Mouse (Mus musculus) frontal cortex, postnatal 10 days (tissue): ENCODE measurements at regions not wholly inside any gene's neighbourhood (a gene's known extent, or its start where the extent isn't known, plus 50 kb on each side); places are given as distances from the start of the nearest gene placed in this dataset.
"Not testable (repeated sequence)": the region's sequence is repeated elsewhere in the genome, so short reads cannot be mapped to it uniquely, and the experiment has no call there.

ENCODE experiments used
- DNase-seq, 2 experiments: peaks; one replicate each; pipeline ENCODE4 v3.0.0; 2022; ENCODE audit warnings: low spot score in 2 of 2, mixed read lengths in 1 of 2

DNA sequence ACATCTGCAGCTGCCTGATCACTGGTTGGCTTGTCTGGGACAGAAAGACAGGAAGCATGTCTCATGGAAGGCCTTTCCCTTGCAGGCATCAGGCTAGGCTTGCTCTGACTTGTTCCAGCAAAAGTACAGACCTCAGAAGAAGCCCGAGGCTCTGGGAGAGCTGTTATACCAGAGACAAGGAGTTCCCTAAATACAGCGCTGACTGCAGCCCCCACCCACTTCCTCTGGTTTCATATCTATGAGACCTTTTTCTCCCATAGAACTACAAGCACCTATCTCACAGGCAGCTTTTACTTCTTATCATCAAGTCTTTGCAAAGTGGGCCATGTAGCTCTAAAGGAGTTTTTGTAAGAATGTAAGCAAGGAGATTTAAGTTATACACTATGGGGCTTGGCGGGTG lies 312.2 kb upstream of the Vmn1r3 start:
- not testable (repeated sequence) for DNase-seq

DNA sequence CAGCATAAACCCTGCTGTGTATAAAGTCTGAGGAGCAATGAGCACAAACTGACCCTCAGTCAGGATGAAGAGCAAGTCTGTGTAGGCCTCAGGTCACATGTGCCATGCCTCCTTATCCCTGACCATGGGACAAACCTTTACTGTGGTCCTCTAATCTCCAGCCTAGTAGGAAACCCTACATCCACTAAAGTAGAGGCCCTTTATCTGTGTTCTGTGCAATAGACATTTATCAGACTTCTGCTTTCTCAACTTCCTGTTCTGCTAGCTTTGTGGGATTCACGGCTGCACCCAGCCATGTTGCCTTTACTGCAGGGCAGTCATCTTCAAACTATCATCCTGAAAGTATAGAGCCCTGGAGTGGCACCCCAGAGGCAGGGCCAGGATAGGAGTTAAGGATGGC lies 310.8 kb upstream of the Vmn1r3 start:
- not testable (repeated sequence) for DNase-seq

DNA sequence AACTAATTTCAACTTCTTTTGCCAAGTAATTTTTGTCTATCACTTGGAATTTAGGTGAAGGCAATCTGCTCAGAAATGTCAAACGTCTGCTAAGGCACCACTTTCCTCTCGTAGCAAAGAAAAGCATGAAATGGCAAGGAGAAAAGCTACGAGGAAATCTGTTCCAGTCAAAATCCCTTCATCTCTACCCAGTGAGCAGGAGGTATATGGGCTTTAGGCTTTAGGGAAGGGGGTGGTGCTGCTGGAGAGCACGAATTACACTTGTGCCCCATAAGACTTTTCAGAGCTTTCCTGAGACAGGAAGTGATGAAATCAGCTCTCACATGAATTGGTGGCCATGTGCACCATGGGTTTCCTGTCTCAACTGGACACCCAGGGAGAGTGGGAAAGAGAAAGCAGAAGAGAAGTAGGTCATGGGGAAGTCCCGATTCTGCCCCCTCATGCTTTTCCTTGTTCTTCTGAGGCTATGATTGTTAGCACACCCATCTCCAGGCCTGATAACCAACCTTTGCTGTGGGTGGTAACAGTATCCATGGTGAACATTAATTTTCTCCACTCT lies 309.0 kb upstream of the Vmn1r3 start:
- not testable (repeated sequence) for DNase-seq

DNA sequence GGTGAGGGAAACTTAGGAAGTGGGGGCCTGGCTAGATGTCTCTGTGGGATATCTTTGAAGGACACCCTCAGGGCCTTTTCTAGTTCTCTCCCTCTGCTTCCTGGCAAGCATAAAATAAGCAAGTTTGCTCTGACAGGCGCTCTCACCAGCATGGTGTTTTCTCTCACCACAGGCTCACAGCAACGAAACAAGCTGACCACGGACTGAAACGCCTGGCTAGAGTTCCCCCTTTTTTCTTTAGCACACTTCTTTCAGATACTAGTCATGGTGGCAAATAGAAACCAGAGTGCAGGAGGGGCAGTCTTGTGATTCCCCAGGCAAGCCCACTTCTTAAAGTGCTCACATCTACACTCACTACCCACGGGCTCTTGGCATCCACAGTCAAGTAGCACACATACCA lies 305.7 kb upstream of the Vmn1r3 start:
- not testable (repeated sequence) for DNase-seq

DNA sequence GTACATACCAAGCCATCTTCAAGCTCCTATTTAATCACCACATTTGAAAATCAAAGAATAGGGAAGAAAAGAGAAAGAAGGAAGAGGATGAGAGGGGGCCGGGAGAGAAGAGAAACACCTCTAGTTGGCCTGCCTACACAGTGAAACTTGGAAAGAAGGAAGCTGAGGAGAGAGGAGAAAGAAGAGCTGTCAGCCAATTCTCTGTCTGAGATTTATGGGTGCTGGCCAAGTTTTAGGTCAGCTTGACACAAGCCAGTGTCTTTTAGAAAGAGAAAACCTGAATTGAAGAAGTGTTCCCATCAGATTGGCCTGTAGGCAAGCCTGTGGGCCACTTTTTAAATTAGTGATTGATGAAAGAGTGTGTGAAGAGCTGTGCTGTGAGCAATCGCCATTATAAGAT lies 296.9 kb upstream of the Vmn1r3 start:
- no peak for DNase-seq

DNA sequence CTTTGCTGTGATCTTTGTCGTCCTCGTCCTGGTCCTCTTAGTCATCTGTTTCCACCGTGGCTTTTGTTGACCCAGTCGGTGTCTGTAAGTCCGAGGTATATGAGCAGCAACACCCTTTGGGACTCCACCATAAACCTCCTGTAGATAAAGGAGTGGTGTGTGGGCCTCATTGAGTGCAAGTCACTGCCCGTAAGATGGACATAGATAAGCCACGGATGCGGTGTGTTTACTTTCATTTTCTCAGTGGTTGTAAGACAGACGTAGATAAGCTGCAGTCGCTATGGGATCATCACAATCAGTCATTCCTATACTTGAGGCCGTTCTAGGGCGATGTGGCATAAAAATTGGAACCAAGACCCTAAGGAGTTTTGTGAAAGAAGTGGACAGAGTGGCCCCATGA lies 271.6 kb upstream of the Vmn1r3 start:
- no peak for DNase-seq

DNA sequence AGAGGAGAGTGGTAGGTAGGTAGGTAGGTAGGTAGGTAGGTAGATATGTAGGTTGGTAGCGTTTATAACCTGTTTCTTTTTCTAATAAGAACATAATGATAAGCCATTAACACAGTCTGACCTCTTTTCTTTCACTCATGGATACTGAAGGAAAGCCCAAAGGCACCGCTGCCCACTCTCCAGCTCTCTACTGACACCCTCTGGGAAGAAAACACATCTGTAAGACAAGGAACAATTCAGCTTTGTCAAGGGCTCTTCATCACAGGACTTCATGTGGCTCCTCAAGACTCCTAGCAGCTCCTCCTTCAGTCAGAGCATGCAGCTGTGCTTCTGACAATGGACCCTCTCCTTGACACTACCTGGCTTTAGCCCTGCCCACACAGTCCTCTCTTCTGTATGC lies 252.2 kb upstream of the Vmn1r3 start:
- not testable (repeated sequence) for DNase-seq

DNA sequence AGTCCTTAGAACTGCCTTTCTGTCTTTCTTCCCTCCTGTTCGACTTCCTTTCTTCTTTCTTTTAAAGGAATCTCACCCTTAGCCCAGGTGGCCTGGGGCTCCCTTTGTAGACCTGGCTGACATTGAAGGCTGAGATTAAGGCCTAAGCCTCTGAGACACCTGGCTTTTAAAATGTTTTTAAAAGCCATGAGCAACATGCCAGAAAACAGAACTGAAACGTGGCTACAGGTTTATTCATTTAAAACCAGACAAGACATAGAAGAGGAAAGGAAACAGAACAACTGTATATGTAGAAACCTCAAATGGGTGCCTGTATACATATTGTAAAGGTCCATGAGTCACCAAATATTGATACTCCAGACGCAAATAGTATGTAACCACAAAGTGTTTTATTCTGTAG lies 242.8 kb upstream of the Vmn1r3 start:
- DNase-seq: no peak

DNA sequence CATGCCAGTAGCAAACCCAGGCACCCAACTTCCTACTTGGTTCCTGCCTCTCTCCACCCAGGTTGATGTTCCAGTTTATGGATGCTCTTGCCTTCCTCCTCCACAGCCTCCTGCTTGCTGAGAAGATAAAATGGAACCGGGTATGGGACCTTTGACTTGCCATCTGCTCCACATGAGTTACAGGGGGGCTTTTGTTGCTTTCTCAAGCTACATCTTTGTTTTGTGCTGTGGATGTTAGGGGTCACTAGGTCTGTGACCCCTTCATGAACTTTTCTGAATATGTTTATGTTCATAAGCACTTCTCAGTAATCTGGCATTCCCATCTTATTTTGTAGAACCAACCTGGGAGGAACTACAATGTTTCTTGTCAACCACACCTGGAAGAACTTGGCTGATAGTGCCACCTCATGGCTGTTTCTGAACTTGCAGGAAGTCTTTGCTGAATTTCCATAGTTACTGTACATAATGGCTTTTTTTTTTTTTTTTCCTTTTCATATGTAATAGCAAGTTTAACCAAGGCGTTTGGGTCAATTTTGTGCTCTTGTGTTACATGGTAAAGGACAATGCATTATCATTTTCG lies 234.9 kb upstream of the Vmn1r3 start:
- peak in 1 of 2 experiments; percentile 9 for DNase-seq

DNA sequence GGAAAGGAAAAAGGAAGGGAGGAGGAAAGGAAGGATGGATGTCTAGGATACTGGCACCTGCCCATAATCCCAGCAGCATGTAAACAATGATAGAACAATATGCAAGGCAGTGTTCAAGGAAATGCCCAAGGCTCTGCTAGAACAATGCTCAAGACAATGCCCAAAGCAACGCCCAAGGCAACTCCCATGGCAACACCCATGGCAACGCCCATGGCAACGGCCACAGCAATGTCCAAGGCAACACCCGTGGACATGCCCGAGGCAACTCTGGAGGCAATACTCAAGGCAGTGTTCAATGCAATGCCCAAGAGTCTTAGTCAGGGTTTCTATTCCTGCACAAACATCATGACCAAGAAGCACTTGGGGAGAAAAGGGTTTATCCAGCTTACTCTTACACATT lies 231.5 kb upstream of the Vmn1r3 start:
- no peak for DNase-seq

DNA sequence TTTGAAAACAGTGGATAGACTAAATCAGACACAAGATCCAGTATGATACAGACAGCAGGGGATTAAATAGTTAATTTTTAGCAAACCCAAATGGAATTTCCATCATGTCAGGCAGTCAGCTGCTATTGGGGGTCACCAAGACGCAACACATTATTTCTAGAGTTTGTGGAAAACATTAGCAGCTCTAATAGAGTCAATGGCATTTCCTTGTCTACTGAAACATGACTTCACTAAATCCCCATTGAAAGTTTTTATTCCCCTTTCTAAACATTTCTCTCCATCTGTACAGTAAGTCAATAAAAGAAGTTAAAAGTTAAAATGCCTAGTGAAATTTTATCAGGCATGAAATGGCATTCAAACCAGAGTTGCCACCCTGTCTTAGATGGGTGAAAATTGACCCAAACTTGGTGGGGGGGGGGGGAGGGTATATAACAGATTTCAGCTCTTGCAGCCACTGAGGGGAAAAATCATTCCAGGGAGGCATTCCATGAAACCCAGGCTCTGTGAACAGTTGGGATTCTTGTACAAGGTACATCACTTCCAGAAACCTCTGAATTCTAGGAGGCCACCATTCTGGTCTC lies 229.4 kb upstream of the Vmn1r3 start:
- DNase-seq: not testable (repeated sequence)

DNA sequence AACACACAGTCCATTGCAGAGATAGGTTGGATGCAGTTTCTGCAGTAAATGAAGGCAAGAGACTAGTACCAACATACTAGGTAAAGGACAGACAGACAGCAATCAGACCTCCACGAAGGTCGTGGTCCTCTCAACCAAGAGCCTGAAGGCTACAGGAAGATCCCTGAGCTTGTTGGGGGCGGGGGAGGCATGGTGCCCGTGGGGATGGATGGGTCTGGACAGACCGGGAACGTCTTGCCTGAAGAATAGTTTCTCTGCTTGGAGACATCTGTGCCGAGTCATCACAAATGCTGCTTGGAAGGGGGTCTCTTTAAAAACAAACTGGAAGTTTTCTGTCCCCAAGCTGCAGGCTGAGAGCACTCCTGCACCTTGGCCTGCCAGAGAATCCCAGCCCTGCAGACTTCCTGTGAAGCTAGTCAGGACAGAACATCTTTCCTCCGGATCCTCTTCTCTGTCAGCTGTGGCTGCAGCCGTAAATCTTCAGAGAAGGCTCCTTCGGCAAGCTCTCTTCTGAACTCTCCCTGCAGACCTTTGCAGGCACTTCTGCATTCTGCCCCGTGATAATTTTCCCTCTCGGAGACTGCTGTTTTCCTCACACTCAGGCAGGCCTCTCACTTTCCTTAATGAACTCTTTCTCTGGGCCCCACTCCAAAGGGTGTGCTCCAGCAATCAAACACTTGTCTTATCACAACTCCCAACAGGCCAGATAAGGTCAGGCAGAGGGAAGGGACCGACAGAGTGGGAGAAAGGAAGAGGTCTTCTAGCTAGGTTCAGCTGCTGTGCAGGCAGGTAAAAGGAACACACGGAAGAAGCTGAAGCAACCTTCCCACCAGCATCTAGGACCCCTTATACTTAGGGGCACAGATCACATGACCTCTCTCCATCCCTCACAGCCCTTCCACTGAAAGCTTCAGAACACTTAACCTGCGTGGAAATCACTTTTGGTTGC lies 228.6 kb upstream of the Vmn1r3 start:
- DNase-seq: no peak

DNA sequence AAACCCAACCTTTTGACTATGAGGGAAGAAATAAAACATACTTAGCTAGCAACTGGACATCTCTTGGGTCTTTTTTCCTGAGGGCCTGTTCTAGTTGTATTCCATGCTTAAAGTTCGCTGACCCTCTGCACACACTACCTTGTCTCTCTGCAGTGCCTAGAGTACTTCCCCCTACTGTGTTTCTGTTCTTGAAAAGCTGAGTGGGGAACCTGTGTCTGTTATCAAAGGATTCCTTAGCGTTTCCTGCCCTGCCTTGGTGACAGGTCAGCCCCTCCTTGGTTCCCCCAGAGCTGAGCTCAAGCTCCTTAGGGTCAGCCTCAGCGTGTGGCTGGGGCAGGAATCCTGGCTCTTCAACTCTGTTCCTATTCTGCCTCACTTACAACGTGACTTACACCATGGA lies 227.2 kb upstream of the Vmn1r3 start:
- DNase-seq: not testable (repeated sequence)

DNA sequence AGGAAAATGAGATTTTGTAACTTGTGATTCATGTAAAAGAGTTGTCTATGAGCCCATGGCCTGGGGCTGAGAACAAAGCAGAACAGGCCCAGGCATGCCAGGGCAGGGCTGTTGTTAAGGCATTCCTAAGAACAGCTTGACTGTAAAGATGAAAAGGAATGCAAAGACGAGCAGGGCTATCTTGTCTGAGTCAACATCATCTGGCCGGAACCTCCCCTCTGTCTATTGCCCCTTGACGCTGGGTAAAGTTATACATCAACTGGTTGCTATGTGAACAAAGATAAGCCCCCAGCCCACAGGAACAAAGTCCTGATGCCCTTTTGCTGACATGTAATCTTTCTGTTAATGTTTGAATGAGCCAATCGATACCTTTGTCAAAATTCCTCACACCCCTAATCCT lies 217.7 kb upstream of the Vmn1r3 start:
- not testable (repeated sequence) for DNase-seq

DNA sequence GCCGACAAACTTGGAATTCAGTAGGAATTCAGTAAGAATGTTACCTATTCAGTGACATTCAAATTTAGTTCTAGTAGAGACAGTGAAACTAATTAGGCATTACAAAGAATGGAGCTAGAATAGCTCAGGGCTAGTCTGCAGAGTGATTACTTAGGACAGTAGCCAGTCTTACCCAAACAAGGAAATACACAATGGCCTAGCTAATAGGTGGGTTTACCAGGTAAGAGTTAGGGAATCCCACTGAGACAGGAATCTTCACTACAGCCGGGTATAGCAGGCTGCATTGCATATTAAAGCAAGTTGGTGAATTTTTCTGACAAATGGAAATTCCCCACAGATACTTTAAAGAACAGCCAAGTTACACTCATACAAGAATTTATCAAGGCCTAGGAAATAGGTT lies 216.6 kb upstream of the Vmn1r3 start:
- not testable (repeated sequence) for DNase-seq

DNA sequence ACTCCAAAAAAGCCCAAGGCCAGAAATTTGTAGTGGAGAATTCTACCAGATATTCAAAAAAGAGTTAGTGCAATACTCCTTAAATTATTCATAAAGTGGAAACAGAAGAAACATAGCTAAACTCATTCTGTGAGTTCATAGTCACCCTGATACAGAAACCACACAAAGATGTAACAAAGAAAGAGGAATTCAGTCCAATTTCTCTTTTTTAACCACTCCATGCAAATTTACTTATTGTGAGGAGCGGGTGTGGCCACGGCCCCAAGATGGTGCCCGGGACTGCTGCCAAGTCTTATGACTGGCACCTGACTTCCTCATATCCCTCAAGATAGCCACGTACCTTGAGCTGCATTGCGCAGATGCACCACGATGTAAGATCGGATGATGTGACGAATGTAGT lies 206.4 kb upstream of the Vmn1r3 start:
- DNase-seq: not testable (repeated sequence)

DNA sequence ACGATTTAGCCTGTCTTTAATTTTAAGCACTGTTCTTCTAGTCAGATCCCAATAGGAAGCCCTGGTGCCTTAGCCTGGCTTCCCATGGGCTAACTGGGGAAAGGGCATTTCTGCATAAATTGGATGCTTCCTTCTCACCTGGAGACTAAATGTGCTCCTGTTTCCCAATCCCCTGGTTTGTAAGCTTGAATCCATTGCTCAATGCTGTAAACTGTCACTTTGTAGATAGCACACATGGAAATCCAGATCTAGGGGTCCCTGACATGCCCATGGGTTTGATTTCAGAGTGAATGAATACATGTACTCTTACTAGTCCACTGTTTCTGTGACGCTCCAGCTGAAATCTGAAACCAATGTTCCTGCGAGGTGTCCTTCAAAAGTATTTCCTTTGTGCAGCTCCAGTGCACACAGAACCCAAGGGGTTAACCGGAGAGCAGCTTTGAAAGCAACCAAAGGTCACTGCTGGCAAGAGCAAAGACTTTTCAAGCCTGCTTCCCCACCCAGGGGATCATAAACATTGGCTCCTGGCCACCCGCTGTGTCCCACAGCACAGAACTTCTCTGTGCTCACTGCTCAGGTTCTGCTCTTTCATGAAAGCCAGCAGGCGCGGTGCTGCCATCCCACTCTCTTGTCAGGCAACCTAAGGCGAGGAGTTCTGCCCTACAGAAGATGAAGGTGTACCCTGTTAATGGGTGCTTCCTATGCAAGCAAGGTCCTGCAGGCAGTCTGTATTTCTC lies 188.0 kb upstream of the Vmn1r3 start:
- DNase-seq: not testable (repeated sequence)

DNA sequence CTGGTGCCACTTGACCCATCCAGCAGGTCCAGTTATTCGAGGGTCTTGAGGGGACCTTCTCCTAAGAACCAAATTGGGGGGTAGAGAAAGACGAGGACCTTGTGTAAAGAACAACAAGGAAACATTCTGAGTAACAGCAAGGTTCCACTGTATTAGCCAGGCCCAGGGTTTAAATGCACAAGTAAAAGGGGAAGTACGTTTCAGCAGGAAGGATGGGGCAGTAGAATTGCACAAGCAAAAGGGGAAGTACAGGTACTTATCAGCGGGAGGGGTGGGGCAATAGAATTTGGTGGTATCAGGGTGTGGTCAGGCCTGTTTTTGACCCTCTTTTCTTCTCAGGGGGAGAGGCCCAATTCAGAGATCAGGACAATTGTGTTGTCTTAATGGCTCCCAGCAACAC lies 182.9 kb upstream of the Vmn1r3 start:
- not testable (repeated sequence) for DNase-seq

DNA sequence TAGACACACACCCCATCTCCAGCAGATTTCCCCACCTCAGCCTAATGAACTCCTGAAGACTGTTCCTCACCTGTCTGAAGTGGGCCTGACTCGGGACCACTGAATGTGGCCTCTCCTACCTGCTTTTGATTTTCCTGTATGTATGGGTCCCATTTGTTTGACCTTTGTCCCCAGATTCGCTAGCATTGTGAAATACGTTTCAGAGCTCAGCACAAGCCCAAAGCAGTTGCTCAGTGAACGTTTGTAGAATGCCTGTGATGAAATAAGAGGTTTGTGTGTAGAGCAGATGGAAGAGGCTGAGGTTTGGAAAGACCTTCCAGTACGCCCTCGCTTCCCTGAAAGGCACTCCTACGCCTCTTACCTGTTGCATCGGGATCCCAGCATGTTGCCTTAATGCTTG lies 158.3 kb upstream of the Vmn1r3 start:
- DNase-seq: not testable (repeated sequence)

DNA sequence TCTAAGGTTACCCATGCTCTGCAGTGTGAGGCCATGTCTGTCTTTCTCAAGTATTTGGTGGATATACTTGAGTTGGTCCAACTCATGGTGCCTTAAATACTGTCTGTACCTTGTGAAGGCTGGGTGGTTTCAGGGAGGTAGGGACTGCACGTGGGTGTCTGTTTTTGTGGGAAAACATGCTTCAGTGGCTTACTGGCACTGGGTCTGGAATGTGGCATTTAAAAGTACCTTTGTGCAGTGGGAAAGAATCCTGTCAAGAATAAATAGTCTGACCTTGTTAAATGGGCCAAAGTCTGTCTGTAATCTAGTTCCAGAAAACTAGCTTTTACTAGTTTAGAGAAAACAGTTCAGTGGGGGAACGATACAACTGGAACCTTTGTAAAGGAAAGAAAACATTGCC lies 157.5 kb upstream of the Vmn1r3 start:
- not testable (repeated sequence) for DNase-seq

DNA sequence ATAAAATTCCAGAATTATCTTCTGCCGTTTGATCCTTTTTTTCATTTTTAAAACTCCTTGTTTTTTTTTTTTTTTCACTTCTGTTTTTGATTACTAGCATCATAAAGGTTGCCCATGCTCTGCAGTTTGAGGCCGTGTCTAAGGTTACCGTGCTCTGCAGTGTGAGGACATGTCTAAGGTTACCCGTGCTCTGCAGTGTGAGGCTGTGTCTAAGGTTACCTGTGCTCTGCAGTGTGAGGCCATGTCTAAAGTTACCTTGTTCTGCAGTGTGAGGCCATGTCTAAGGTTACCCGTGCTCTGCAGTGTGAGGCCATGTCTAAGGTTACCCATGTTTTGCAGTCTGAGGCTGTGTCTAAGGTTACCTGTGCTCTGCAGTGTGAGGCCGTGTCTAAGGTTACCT lies 157.0 kb upstream of the Vmn1r3 start:
- not testable (repeated sequence) for DNase-seq
